Mouse (Mus musculus) embryonic facial prominence, embryonic 12.5 days (tissue): Measurements from ENCODE around the gene Ak1. TPM values are rescaled to one million over a fixed set of nuclear protein-coding genes. Genes with fewer than 3 reads are reported as not detected.

Source experiments
- ATAC-seq: fragments of 200-750 bp; cut with Nextera tagmentation; 2 replicates; pipeline ENCODE4 v1.8.0; 2017; ENCODE audit not compliant: insufficient number of reproducible peaks, insufficient read depth, low FRiP score, low TSS enrichment
- H3K27ac ChIP-seq: fragments of 300-500 bp; sonication (generic); 2 replicates; pipeline ENCODE4 v1.5.1; 2016; ENCODE audit warnings: mild to moderate bottlenecking
- H3K27me3 ChIP-seq: fragments of 300-500 bp; sonication (generic); 2 replicates; pipeline ENCODE4 v1.6.1; 2016; ENCODE audit warnings: mild to moderate bottlenecking, moderate library complexity
- H3K36me3 ChIP-seq: fragments of 300-500 bp; sonication (generic); 2 replicates; pipeline ENCODE4 v1.6.1; 2016; ENCODE audit warnings: mild to moderate bottlenecking
- H3K4me1 ChIP-seq: fragments of 300-500 bp; sonication (generic); 2 replicates; pipeline ENCODE4 v1.6.1; 2016
- H3K4me2 ChIP-seq: fragments of 300-500 bp; sonication (generic); replicated peaks from 2 replicates; pipeline ENCODE4 v1.6.1; 2016; ENCODE audit warnings: mild to moderate bottlenecking, moderate library complexity
- H3K4me3 ChIP-seq: fragments of 300-500 bp; sonication (generic); 2 replicates; pipeline ENCODE4 v1.5.1; 2016; ENCODE audit warnings: mild to moderate bottlenecking
- H3K9ac ChIP-seq: fragments of 300-500 bp; sonication (generic); 2 replicates; pipeline ENCODE4 v1.6.1; 2016; ENCODE audit warnings: mild to moderate bottlenecking, moderate library complexity
- H3K9me3 ChIP-seq: fragments of 300-500 bp; sonication (generic); 2 replicates; pipeline ENCODE4 v1.6.1; 2016; ENCODE audit warnings: mild to moderate bottlenecking, moderate library complexity
- WGBS: fragments of 180-500 bp; shearing (Covaris S2); methylation state at CpG from one replicate; pipeline ENCODE4 v1.1.7; 2016; 5-methylcytosine and 5-hydroxymethylcytosine counted together
- microRNA counts: library from miRNA; unstranded; fragments of <30 nt; microRNA quantifications from one replicate; lab custom pipeline; 2017
- microRNA-seq: library from miRNA; unstranded; fragments of <30 nt; microRNA quantifications from one replicate; pipeline ENCODE4, GENCODE M21; 2017
- polyA plus RNA-seq: library from polyadenylated mRNA; unstranded; fragments of >200 nt; fragmentation: Nextera tagmentation; extraction: Ambion mirVana; gene quantifications from 2 replicates; pipeline ENCODE4 v1.2.1, GENCODE M21; 2016

The Ak1 gene
- polyA plus RNA-seq, 1 experiment from 2014 or later, result 24.1 TPM

GRCm38 (mm10) chr2:32681754-32682153, 60.2 kb downstream of the Ak1 start:
- Histone ChIP-seq H3K4me3 (no peak overlapping the region), H3K9me3 (no peaks in the 10 kb centered on the region), H3K36me3 (peaks cover 46% of the 10 kb centered on the region), H3K9ac (no peak overlapping the region), H3K4me2 (no peak overlapping the region), H3K4me1 (peaks cover 19% of the 10 kb centered on the region), H3K27me3 (no peaks in the 10 kb centered on the region), H3K27ac (no peak overlapping the region)
- no peak for ATAC-seq
- WGBS, result 58% methylated on average over 6 of the region's 6 CpGs

DNA sequence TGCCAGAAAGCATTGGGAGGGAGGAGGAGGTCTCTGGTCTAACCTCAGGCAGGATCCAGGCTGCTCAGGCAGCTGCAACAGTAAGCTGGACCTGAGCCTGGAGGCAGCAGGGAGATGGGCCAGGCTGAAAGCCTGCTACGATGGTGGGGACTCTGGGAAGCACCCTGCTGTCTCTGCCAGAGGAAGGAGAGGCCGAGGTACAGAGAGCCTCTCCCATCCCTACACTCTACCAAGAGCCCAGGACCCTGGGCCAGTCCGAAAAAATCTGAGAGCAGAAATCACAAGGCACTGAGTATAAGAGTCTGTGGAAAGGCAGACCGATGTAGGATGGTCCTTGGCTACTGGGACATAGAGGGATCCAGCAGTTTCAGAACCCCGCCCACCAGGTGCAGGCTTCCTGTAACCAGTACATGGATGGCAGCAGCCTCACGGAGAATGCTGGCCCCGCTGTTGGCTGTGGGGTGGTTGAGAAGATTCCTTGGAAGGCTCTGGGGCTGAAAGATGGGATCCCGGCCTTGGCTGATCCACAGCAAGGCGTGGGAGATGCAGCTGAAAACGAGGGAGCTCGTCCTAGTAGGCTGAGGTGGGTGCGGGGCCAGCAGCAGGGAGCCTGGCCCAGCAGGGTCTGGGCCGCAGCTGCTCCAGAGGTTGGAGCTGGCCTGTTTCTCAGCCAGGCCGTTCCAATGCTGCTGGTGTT, 61.3 kb downstream of the Ak1 start:
- no peak overlapping the region for H3K4me2 ChIP-seq
- no peak overlapping the region for H3K9ac ChIP-seq
- H3K27ac ChIP-seq, result no peak overlapping the region
- ATAC-seq, result no peak
- H3K4me3 ChIP-seq, result no peak overlapping the region
- H3K36me3 ChIP-seq, result peaks cover 57% of the 10 kb centered on the region
- WGBS, result 78% methylated on average over 14 of the region's 14 CpGs
- H3K4me1 ChIP-seq, result peaks cover 19% of the 10 kb centered on the region
- no peaks in the 10 kb centered on the region for H3K27me3 ChIP-seq
- H3K9me3 ChIP-seq, result no peaks in the 10 kb centered on the region

DNA sequence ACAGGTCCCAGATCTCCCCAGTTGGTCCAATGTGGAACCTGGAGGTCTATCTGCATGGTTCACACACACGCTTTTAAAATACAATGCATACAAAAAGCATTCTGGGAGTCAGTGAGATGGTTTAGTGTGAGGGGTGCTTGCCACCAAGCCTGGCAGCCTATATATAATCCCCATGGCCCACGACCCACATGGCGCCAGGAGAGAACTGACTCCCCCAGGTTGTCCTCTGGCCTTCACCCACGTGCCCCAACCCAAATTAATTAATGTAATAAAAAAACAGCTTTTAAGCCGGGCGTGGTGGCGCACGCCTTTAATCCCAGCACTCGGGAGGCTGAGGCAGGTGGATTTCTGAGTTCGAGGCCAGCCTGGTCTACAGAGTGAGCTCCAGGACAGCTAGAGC, 62.1 kb downstream of the Ak1 start:
- H3K27ac ChIP-seq, result no peak overlapping the region
- no peak for ATAC-seq
- H3K9ac ChIP-seq, result no peak overlapping the region
- H3K4me3 ChIP-seq, result no peak overlapping the region
- no peak overlapping the region for H3K4me2 ChIP-seq
- no peaks in the 10 kb centered on the region for H3K9me3 ChIP-seq
- H3K36me3 ChIP-seq, result peaks cover 59% of the 10 kb centered on the region
- 87% methylated on average over 10 of the region's 10 CpGs for WGBS
- H3K27me3 ChIP-seq, result no peaks in the 10 kb centered on the region
- peaks cover 19% of the 10 kb centered on the region for H3K4me1 ChIP-seq

MicroRNA genes within 50 kb of the gene (microRNA counts, 519-probe panel; counts per million panel counts)
- microRNA mmu-miR-1954 (lab: Ali Mortazavi, UCI), result 460 counts per million, percentile 65 among the panel's probes with 10 or more counts

Small RNA genes within 50 kb of the gene (microRNA-seq; reads per million reads assigned to microRNA genes)
- gene Gm47291, result not detected
- not detected for gene Mir1954

Other genes with a start within 250 kb of the Ak1 start
- 53.9 and 54.6 TPM in 2 replicates for gene 1110008P14Rik, start 239.8 kb upstream of the Ak1 start, polyA plus RNA-seq
- 1.3 and 1.4 TPM in 2 replicates for gene Lcn2, start 233.5 kb upstream of the Ak1 start, polyA plus RNA-seq
- gene Ptges2, start 225.9 kb upstream of the Ak1 start, polyA plus RNA-seq, result 36.1 and 36.9 TPM in 2 replicates
- 6.1 and 6.3 TPM in 2 replicates for gene Naif1, start 171.3 kb upstream of the Ak1 start, polyA plus RNA-seq
- gene Slc25a25, start 170.3 kb upstream of the Ak1 start, polyA plus RNA-seq, result 30.2 and 31.5 TPM in 2 replicates
- 14.2 and 17.0 TPM in 2 replicates for gene Fam102a, start 86.4 kb upstream of the Ak1 start, polyA plus RNA-seq
- gene Dpm2, start 50.9 kb upstream of the Ak1 start, polyA plus RNA-seq, result 110 and 113 TPM in 2 replicates
- gene Pip5kl1, start 47.0 kb upstream of the Ak1 start, polyA plus RNA-seq, result 2.9 and 3.4 TPM in 2 replicates
- 0.29 TPM in 1 of 2 replicates, not detected in the other for gene 9430097D07Rik, start 46.1 kb upstream of the Ak1 start, polyA plus RNA-seq
- 32.7 and 36.5 TPM in 2 replicates for gene St6galnac4, start 34.7 kb upstream of the Ak1 start, polyA plus RNA-seq
- 26.4 and 28.1 TPM in 2 replicates for gene St6galnac6, start 22.0 kb upstream of the Ak1 start, polyA plus RNA-seq
- 32.1 and 36.4 TPM in 2 replicates for gene Eng, start 24.8 kb downstream of the Ak1 start, polyA plus RNA-seq
- gene Fpgs, start 82.4 kb downstream of the Ak1 start, polyA plus RNA-seq, result 31.1 and 32.3 TPM in 2 replicates
- 121 and 126 TPM in 2 replicates for gene Cdk9, start 91.3 kb downstream of the Ak1 start, polyA plus RNA-seq
- gene Sh2d3c, start 99.3 kb downstream of the Ak1 start, polyA plus RNA-seq, result 27.6 and 29.1 TPM in 2 replicates
- 0.34 and 0.43 TPM in 2 replicates for gene 6330409D20Rik, start 119.3 kb downstream of the Ak1 start, polyA plus RNA-seq
- 61.5 and 67.0 TPM in 2 replicates for gene Tor2a, start 135.5 kb downstream of the Ak1 start, polyA plus RNA-seq
- gene Ttc16, start 153.9 kb downstream of the Ak1 start, polyA plus RNA-seq, result 0.23 and 0.34 TPM in 2 replicates
- gene Ptrh1, start 154.0 kb downstream of the Ak1 start, polyA plus RNA-seq, result 3.3 and 6.4 TPM in 2 replicates
- gene Cfap157, start 162.7 kb downstream of the Ak1 start, polyA plus RNA-seq, result 0.74 and 1.6 TPM in 2 replicates
- 28.3 and 32.4 TPM in 2 replicates for gene Stxbp1, start 225.5 kb downstream of the Ak1 start, polyA plus RNA-seq